Mouse (Mus musculus): ENCODE results near the gene Hoxa4.

DNA sequence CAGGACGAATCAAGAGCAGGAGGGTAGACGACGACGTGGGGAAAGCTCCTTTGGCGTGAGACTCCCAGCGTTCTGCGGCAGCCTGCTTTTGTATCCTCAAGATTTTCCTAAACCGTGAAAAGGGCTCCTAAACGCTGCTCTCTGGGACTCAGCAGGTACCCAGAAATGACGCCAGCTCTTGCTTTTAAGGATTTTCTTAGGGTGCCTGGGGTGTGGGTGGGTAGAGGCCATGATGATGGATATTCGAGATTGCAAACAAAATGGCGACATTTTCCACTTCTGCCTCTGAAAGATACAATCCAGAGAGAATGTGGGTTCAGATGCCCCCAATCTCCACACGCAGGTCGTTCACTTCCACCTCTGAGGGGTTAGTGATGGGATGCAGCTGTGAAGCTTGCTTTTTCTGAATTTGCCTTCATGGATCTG, 23.8 kb downstream of the Hoxa4 start:
- no peak for TF ChIP-seq CTCF (IDR thresholded peaks at IDR 0.05; ENCODE audit: extremely low read depth, insufficient read length, insufficient replicate concordance, low read depth, low read length)
- TF ChIP-seq POLR2A (IDR thresholded peaks at IDR 0.05; ENCODE audit: low read depth, low read length) = no peak

Measured in small intestine, adult 2 months (tissue).